Mouse (Mus musculus): ENCODE results near the gene Tagln.

- TF ChIP-seq CTCF (IDR thresholded peaks at IDR 0.05; ENCODE audit: extremely low read depth, insufficient read depth, insufficient read length, insufficient replicate concordance) = no peak
- TF ChIP-seq POLR2A (IDR thresholded peaks at IDR 0.05; ENCODE audit: low read depth, low read length) = no peak
These were observed 23.8 kb upstream of the Tagln start for GRCm38 (mm10) chr9:45959661-45960060.

Data from spleen, adult 2 months (tissue).